Mouse (Mus musculus) heart, postnatal 36 days (tissue): ENCODE results near the gene R3hdm2. TPM values are rescaled to one million over a fixed set of nuclear protein-coding genes. Genes with fewer than 3 reads are reported as not detected.

Experiments
- DNase-seq, 2 experiments: peaks; one replicate each; pipeline ENCODE4 v3.0.0; 2021 to 2022
- intact Hi-C: fragments of 180-260 bp; cut with DNase I; formaldehyde crosslinking; loops from one replicate; pipeline ENCODE4 v1.15.1; 2025
- total RNA-seq, 2 experiments: library from RNA; stranded (reverse); gene quantifications; 2 replicates each; pipeline ENCODE4 v1.2.3; 2021

Gene R3hdm2
- total RNA-seq, 2 experiments from 2014 or later, result 150 to 169 TPM

DNA sequence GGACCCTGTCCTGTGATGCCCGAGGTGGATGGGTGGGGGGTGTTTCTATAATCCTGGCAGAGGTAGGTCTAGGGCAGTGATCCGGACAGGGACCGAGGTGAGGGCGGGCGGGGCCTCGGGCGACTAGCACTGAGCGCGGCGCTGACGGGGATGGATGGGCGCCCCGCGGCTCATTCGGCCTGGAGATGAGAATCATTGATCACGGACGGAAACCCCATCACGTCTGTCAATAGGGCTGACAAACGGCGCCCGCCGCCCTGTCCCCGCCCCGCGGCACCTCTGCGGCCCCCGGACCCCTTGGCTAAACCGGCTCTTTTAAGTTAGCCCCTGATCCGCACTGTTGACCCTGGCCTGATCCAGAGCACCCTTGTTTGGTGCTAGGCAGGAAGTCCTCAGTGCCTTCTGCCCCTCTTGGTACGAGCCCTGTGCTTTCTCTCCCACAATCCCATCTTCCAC lies 154.8 kb downstream of the R3hdm2 start:
- intact Hi-C loops, result no loop called here

DNA sequence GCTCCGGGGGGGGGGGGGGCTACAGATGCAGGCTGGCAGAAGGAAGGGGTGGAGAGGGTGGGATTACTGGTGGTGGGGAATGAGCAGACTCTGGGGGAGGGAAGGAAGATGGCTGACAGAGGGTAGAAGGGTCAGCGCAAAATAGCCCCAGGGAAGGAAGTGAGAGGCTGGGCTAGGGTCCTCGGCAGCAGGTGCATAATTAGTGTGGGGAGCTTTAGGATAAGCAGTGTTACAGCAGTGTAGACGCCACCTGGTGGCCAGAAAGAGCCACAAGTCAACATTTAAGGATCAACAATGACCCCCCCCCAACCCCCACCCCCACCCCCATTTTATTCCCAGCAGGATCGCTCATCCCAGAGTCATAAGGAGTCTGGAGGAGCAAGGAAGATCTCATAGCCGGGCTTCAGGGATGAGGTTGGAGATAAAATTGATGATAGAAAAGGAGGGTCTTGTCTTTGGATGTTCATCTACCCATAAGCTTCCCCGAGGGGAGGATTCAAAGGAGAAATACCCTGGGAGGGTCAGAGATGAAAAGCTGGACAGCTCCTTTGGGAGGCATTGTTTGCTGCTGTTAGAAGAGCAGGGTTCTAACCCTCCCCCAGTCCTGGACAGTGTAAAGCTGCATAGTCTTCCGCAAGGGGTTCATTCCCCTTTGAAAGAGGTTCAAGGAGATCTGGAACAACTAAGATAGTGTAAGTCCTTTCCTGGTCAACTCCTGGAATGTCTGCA lies 156.6 kb downstream of the R3hdm2 start:
- peak; percentile 39 to 41 for DNase-seq
- intact Hi-C loops, result loop anchor here (1.0 kb wide), 2 partner anchors 23 to 27 kb away; no protein-coding TSS in a partner anchor

More for the DNA sequence above, 154.8 kb downstream of the R3hdm2 start:
- DNase-seq, result no peak

- DNase-seq, result peak; percentile 79 to 85
- intact Hi-C loops, result no loop called here
These were observed 157.9 kb downstream of the R3hdm2 start for GRCm38 (mm10) chr10:127537854-127538583.

DNA sequence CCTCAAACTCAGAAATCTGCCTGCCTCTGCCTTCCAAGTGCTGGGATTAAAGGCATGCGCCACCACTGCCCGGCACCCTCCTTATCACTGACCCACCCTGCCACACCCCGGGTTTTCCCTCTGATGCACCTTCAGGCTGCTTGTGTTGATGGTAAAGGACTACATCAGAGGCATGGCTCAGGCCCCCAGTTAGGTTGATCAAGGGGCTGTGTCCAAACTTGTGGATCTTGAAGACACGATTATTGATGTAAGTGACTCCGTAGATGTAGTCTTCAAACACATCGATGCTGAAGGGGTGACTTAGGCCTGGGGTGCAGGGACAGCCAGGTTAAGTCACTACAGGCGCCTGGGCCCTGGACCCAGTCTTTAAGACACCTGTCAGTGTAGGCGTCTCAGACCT lies 161.4 kb downstream of the R3hdm2 start:
- no peak for DNase-seq
- intact Hi-C loops, result no loop called here

- DNase-seq, result peak in 1 of 2 experiments; percentile 39
- intact Hi-C loops, result no loop called here
These were observed 162.0 kb downstream of the R3hdm2 start for GRCm38 (mm10) chr10:127542084-127542483.

DNA sequence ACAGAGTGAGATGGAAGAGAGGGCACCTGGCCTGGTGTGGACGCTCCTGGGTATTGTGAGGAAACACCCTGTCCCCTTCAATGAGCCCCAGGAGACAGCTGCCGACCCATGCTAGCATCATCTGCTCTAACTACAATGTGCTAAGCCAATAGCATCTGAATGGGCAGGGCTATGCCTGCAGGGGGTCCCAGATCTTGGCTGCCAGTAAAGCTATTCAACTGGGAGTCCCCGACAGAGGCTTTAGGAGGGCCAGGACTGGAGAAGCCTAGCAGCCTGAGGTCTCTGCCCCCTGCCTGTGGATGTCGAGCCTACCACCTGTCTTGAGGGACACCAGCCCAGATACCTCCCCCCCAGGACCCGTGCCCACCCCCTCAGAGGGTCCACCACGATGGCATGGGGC lies 162.6 kb downstream of the R3hdm2 start:
- DNase-seq, result no peak
- intact Hi-C loops, result no loop called here

DNA sequence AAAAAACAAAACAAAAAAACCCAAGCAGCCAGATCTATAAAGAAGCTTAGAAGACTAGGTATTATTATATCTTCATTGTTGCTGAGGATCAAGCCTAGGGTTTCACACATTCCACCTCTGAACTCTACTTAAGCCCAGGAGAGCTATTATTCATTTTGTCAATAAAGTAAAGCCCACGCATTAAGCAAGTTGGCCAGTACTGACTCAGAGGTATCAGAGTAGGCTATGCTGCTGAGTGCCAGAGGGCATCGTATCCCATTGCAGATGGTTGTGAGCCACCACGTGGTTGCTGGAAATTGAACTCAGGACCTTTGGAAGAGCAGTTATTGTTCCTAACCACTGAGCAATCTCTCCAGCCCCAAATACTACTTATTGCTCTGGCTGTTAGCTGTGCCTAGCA lies 163.8 kb downstream of the R3hdm2 start:
- intact Hi-C loops, result no loop called here
- DNase-seq, result no peak

DNA sequence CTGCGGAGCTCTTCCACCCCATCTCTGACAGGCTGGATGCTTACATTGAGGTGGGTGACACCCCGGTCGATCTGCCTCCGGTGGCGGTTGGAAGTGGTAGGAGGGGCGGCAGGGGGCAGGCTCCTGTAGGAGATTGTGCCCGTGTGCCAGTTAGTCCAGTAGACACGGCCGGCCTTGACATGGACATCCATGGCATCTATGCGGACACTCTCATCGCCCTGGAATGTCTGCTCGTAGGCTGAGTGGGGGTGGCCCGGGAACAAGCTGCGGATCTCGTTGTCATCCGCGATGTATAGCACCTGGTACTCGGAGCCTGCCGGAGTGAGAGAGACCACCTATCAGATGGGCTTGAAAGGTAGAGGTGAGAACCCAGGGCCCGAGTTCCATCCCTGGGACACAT lies 164.2 kb downstream of the R3hdm2 start:
- intact Hi-C loops, result no loop called here
- DNase-seq, result no peak

DNA sequence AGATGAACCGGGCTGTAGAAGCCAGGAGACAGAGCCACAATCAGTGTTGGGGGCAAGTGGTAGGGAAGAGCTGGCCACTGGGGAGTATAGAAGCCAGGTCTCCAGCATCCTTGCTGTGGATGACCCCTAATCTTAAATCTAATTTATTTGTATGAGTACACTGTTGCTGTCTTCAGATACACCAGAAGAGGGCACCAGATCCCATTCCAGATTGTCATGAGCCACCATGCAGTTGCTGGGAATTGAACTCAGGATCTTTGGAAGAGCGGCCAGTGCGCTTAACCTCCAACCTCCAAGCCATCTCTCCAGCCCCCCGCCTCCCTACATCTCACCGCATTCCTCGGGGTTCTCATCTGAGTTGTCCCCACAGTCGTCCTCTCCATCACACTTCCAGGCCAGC lies 166.4 kb downstream of the R3hdm2 start:
- intact Hi-C loops, result no loop called here
- DNase-seq, result no peak

GRCm38 (mm10) chr10:127548236-127548635 lies 168.1 kb downstream of the R3hdm2 start:
- intact Hi-C loops, result no loop called here
- DNase-seq, result no peak

Other genes with a start within 250 kb of the R3hdm2 start
- gene B4galnt1, start 215.1 kb upstream of the R3hdm2 start, total RNA-seq, result 1 to 10 TPM; 1.6 to 2.7 TPM
- 10 to 100 TPM; 17.2 to 23.1 TPM for gene Slc26a10, start 199.7 kb upstream of the R3hdm2 start, total RNA-seq
- 10 to 100 TPM; 12.4 to 12.8 TPM for gene Arhgef25, start 190.2 kb upstream of the R3hdm2 start, total RNA-seq
- gene Dtx3, start 184.6 kb upstream of the R3hdm2 start, total RNA-seq, result 10 to 100 TPM; 25.8 to 29.4 TPM
- 10 to 100 TPM; 26.9 to 29.9 TPM for gene Pip4k2c, start 168.7 kb upstream of the R3hdm2 start, total RNA-seq
- under 1 TPM; 0.41 to 0.92 TPM for gene Kif5a, start 117.0 kb upstream of the R3hdm2 start, total RNA-seq
- 100 to 1,000 TPM; 144 to 154 TPM for gene Dctn2, start 114.0 kb upstream of the R3hdm2 start, total RNA-seq
- gene Mbd6, start 91.3 kb upstream of the R3hdm2 start, total RNA-seq, result 10 to 100 TPM; 22.0 to 24.2 TPM
- gene Mars, start 68.5 kb upstream of the R3hdm2 start, total RNA-seq, result 10 to 100 TPM; 41.0 to 46.4 TPM
- gene Arhgap9, start 58.4 kb upstream of the R3hdm2 start, total RNA-seq, result 1 to 10 TPM; 3.1 to 3.6 TPM
- gene Gli1, start 38.4 kb upstream of the R3hdm2 start, total RNA-seq, result 1 to 10 TPM; 1.0 to 2.6 TPM
- not detected for gene Inhbe, start 25.9 kb upstream of the R3hdm2 start, total RNA-seq
- not detected for gene Inhbc, start 9.9 kb upstream of the R3hdm2 start, total RNA-seq
- gene Stac3, start 121.4 kb downstream of the R3hdm2 start, total RNA-seq, result under 1 TPM; 0.51 to 0.64 TPM
- 10 to 100 TPM; 26.0 to 27.6 TPM for gene Ndufa4l2, start 134.6 kb downstream of the R3hdm2 start, total RNA-seq
- 10 to 100 TPM; 43.8 to 44.3 TPM for gene Shmt2, start 142.1 kb downstream of the R3hdm2 start, total RNA-seq
- under 1 TPM; 0.28 to 0.41 TPM for gene Nxph4, start 154.2 kb downstream of the R3hdm2 start, total RNA-seq
- 10 to 100 TPM; 73.4 to 88.6 TPM for gene Lrp1, start 240.8 kb downstream of the R3hdm2 start, total RNA-seq